Mouse (Mus musculus): ENCODE measurements around the gene Gm17542. TPM values are rescaled to one million over a fixed set of nuclear protein-coding genes. Genes with fewer than 3 reads are reported as not detected.
"Not testable (repeated sequence)": the region's sequence is repeated elsewhere in the genome, so short reads cannot be mapped to it uniquely, and the experiment has no call there.

The Gm17542 gene
- polyA plus RNA-seq (2014; fragmentation: Nextera tagmentation; extraction: Ambion mirVana): not detected in 2 replicates

DNA sequence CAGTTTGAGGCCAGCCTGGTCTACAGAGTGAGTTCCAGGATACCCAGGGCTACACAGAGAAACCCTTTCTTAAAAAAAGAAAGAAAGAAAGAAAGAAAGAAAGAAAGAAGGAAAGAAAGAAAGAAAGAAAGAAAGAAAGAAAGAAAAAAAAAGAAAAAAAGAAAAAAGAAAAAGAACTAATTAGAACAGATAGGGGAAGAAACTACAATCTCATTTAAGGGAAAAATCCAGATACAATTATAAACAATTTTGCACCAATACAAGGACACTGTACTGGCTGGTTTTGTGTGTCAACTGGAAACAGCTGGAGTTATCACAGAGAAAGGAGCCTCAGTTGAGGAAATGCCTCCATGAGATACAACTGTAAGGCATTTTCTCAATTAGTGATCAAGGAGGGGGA, at the start of gene Gm17542:
Gene Gm17542 (minus strand): TSS at position 101 of the 400 bp plus-strand sequence.
- not testable (repeated sequence) for H3K27ac ChIP-seq (replicated peaks in 1 of 2; ENCODE audit: control insufficient read depth in 1 of 2, insufficient read depth in 1 of 2, low read depth in 2 of 2, low read length in 2 of 2); H3K27me3 ChIP-seq (ENCODE audit: control insufficient read depth, insufficient read depth, low read length); ATAC-seq (ENCODE audit: insufficient number of reproducible peaks, insufficient read depth, low FRiP score, low read depth); H3K9ac ChIP-seq (ENCODE audit: low read length); H3K4me2 ChIP-seq (ENCODE audit: low read length); H3K9me3 ChIP-seq (ENCODE audit: control insufficient read depth, low read length); H3K4me1 ChIP-seq (ENCODE audit: control insufficient read depth in 2 of 2, insufficient read depth in 2 of 2, low read length in 2 of 2); H3K36me3 ChIP-seq (ENCODE audit: control insufficient read depth, insufficient read depth, low read length); H3K4me3 ChIP-seq (ENCODE audit: control insufficient read depth in 1 of 2, insufficient read depth in 1 of 2, low read depth in 1 of 2, low read length in 2 of 2)

- ATAC-seq (ENCODE audit: insufficient number of reproducible peaks, insufficient read depth, low FRiP score, low read depth): no peak
- Histone ChIP-seq H3K9me3 (ENCODE audit: control insufficient read depth, low read length) (no peaks in the 10 kb centered on the region), H3K4me1 (ENCODE audit: control insufficient read depth in 2 of 2, insufficient read depth in 2 of 2, low read length in 2 of 2) (no peaks in the 10 kb centered on the region), H3K27me3 (ENCODE audit: control insufficient read depth, insufficient read depth, low read length) (no peaks in the 10 kb centered on the region), H3K9ac (ENCODE audit: low read length) (no peak overlapping the region), H3K4me2 (ENCODE audit: low read length) (no peak overlapping the region), H3K4me3 (ENCODE audit: control insufficient read depth in 1 of 2, insufficient read depth in 1 of 2, low read depth in 1 of 2, low read length in 2 of 2) (no peak overlapping the region), H3K27ac (replicated peaks in 1 of 2; ENCODE audit: control insufficient read depth in 1 of 2, insufficient read depth in 1 of 2, low read depth in 2 of 2, low read length in 2 of 2) (no peak overlapping the region), H3K36me3 (ENCODE audit: control insufficient read depth, insufficient read depth, low read length) (no peaks in the 10 kb centered on the region)
Measured at GRCm38 (mm10) chr10:58739779-58740178, 21.8 kb upstream of the Gm17542 start.

DNA sequence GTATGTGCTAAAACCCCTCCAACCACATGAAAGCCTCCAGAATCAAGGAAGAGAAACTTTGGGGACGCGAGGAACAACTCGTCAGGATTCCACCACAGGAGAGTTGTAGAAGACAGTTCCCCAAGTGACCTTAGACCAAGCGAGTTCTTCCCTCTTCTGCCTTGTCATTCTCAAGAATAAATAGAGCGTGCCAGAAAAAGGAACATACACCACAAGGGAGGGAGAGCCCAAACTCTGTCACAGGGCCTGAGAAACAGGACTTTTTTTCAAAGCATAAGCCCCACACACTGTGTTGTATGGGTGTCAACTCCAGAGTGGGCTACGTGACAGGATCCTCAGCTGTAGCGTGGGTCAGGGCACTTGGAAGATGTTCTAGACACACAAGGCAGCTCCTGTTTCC, 20.1 kb upstream of the Gm17542 start:
- no peaks in the 10 kb centered on the region for H3K27me3 ChIP-seq (ENCODE audit: control insufficient read depth, insufficient read depth, low read length)
- WGBS: 80% methylated on average over 7 of the region's 7 CpGs
- no peak for ATAC-seq (ENCODE audit: insufficient number of reproducible peaks, insufficient read depth, low FRiP score, low read depth)
- H3K4me2 ChIP-seq (ENCODE audit: low read length): no peak overlapping the region
- no peaks in the 10 kb centered on the region for H3K36me3 ChIP-seq (ENCODE audit: control insufficient read depth, insufficient read depth, low read length)
- no peaks in the 10 kb centered on the region for H3K9me3 ChIP-seq (ENCODE audit: control insufficient read depth, low read length)
- no peak overlapping the region for H3K9ac ChIP-seq (ENCODE audit: low read length)
- no peak overlapping the region for H3K4me3 ChIP-seq (ENCODE audit: control insufficient read depth in 1 of 2, insufficient read depth in 1 of 2, low read depth in 1 of 2, low read length in 2 of 2)
- H3K27ac ChIP-seq (replicated peaks in 1 of 2; ENCODE audit: control insufficient read depth in 1 of 2, insufficient read depth in 1 of 2, low read depth in 2 of 2, low read length in 2 of 2): no peak overlapping the region
- no peaks in the 10 kb centered on the region for H3K4me1 ChIP-seq (ENCODE audit: control insufficient read depth in 2 of 2, insufficient read depth in 2 of 2, low read length in 2 of 2)

DNA sequence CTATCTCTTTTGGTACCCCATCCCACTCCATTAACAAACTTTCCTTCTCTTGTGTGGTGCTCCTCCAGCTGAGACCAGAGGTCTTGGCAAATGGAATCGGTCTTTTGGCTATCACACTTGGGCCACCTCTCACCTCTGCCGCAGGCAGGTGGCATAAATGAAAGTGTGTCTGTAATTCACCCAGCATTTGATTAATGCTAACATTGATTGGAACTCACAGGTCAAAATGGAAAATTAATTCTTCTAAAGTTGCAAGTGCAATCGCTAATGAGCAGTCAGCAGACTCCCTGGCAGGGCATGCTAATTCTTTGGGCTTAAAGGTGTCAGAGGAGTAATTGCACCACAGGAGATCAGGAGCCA, 3.2 kb downstream of the Gm17542 start:
- Histone ChIP-seq H3K4me2 (ENCODE audit: low read length) (peak overlapping the region; percentile 60), H3K27ac (replicated peaks in 1 of 2; ENCODE audit: control insufficient read depth in 1 of 2, insufficient read depth in 1 of 2, low read depth in 2 of 2, low read length in 2 of 2) (no peak overlapping the region), H3K4me3 (ENCODE audit: control insufficient read depth in 1 of 2, insufficient read depth in 1 of 2, low read depth in 1 of 2, low read length in 2 of 2) (peak overlapping the region in 1 of 2 experiments; percentile 31; a peak in 3 of 4 replicates), H3K36me3 (ENCODE audit: control insufficient read depth, insufficient read depth, low read length) (no peaks in the 10 kb centered on the region), H3K27me3 (ENCODE audit: control insufficient read depth, insufficient read depth, low read length) (no peaks in the 10 kb centered on the region), H3K9ac (ENCODE audit: low read length) (no peak overlapping the region), H3K4me1 (ENCODE audit: control insufficient read depth in 2 of 2, insufficient read depth in 2 of 2, low read length in 2 of 2) (peaks cover 0 to 2% of the 10 kb centered on the region in 2 experiments; a peak in 1 of 4 replicates), H3K9me3 (ENCODE audit: control insufficient read depth, low read length) (no peaks in the 10 kb centered on the region)
- 46% methylated on average over 3 of the region's 3 CpGs for WGBS
- no peak for ATAC-seq (ENCODE audit: insufficient number of reproducible peaks, insufficient read depth, low FRiP score, low read depth)

DNA sequence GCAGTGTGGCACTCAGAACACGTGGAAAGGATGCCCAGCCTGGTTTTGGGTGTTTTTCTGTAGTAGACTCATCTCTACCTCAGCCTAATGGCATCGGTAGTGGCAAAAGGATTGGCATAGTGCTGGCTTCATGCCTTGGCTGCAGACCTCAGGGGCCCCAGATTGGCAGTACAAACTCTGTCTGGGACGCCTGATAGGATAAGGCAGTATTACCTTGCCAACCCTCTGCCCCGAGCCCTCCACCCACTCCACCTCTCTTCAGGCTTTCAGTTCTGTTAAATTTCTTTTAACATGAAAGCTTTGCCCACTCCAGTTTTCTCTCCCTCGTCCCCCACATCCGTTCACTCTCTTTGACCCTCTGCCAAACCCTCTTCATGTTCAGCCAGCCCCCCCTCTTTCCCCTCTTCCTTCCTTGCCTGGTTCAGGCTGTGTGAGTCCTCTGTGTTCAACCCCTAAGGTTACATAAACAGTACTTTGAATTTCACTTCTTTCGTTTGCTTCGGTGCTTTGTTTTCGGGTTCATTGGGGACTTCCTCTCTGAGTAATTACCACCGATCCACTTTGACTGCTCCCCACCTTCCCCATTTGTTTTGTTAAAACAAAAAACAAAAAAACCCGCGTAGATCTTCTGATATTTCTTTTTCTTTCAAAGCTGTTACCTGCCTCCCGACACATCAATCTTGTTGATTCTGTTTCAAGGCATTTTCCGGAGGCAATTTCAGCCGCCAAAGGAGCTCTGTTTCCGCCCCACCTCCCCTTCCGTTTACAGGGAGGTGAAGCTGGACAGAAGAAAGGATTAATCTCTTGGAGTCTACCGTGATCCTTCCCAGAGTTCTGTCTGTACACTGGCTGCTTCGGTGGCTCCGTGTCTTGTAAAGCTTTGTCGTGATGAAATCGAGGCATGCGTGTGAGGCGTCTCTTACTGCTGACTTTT, 3.9 kb downstream of the Gm17542 start:
- H3K27ac ChIP-seq (replicated peaks in 1 of 2; ENCODE audit: control insufficient read depth in 1 of 2, insufficient read depth in 1 of 2, low read depth in 2 of 2, low read length in 2 of 2): no peak overlapping the region
- ATAC-seq (ENCODE audit: insufficient number of reproducible peaks, insufficient read depth, low FRiP score, low read depth): no peak
- WGBS: 27% methylated on average over 24 of the region's 24 CpGs

DNA sequence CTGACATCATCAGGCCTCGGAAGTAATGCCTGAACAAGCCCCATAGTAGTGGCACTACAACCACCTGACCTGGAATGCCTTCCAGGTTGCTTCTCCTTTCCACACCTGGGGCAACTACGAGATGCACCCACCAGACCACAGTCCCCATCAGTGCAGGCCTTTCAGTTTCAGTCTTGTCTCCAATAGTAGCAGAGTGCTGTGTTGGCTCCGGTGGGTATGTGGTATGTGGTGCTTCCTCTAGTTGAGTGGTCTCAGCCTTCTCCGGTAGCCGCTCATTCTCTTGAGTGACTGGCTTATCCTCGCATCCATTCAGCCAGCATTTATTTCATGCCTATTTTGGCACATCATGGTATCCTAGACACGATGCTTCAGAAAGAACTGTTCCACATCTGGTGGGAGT, 4.8 kb downstream of the Gm17542 start:
- H3K9me3 ChIP-seq (ENCODE audit: control insufficient read depth, low read length): no peaks in the 10 kb centered on the region
- H3K36me3 ChIP-seq (ENCODE audit: control insufficient read depth, insufficient read depth, low read length): no peaks in the 10 kb centered on the region
- peaks cover 0 to 2% of the 10 kb centered on the region in 2 experiments; a peak in 1 of 4 replicates for H3K4me1 ChIP-seq (ENCODE audit: control insufficient read depth in 2 of 2, insufficient read depth in 2 of 2, low read length in 2 of 2)
- H3K27ac ChIP-seq (replicated peaks in 1 of 2; ENCODE audit: control insufficient read depth in 1 of 2, insufficient read depth in 1 of 2, low read depth in 2 of 2, low read length in 2 of 2): no peak overlapping the region
- H3K9ac ChIP-seq (ENCODE audit: low read length): no peak overlapping the region
- H3K4me3 ChIP-seq (ENCODE audit: control insufficient read depth in 1 of 2, insufficient read depth in 1 of 2, low read depth in 1 of 2, low read length in 2 of 2): no peak overlapping the region
- no peak overlapping the region for H3K4me2 ChIP-seq (ENCODE audit: low read length)
- no peak for ATAC-seq (ENCODE audit: insufficient number of reproducible peaks, insufficient read depth, low FRiP score, low read depth)
- H3K27me3 ChIP-seq (ENCODE audit: control insufficient read depth, insufficient read depth, low read length): no peaks in the 10 kb centered on the region
- WGBS: 86% methylated on average over 7 of the region's 7 CpGs

More for the DNA sequence above, 3.9 kb downstream of the Gm17542 start:
- Histone ChIP-seq H3K9me3 (ENCODE audit: control insufficient read depth, low read length) (no peaks in the 10 kb centered on the region), H3K9ac (ENCODE audit: low read length) (peak overlapping the region; percentile 50; the same call in 1 of the 2 replicates), H3K4me3 (ENCODE audit: control insufficient read depth in 1 of 2, insufficient read depth in 1 of 2, low read depth in 1 of 2, low read length in 2 of 2) (peak overlapping the region; percentile 27 to 31), H3K36me3 (ENCODE audit: control insufficient read depth, insufficient read depth, low read length) (no peaks in the 10 kb centered on the region), H3K4me1 (ENCODE audit: control insufficient read depth in 2 of 2, insufficient read depth in 2 of 2, low read length in 2 of 2) (peaks cover 0 to 2% of the 10 kb centered on the region in 2 experiments; a peak in 1 of 4 replicates), H3K4me2 (ENCODE audit: low read length) (peak overlapping the region; percentile 60), H3K27me3 (ENCODE audit: control insufficient read depth, insufficient read depth, low read length) (no peaks in the 10 kb centered on the region)

DNA sequence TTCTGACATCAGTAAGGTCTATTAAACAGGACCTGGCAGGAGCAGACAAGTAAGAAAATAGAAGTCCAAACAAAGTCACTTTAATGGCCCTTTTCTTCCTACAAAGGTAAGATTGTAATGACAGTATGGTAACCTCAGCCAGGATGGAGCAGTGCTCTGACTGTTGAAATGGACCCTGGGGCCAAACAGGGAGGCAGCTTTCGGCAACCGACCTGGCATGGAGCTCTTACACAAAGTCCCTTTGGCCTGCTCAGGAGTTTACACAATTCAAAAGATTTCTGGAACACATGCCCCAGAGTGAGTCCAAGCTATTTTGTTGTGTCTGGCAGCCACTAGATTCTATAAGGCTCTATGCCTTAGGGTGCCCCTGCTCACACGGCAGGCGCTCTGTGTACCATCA, 9.0 kb downstream of the Gm17542 start:
- ATAC-seq (ENCODE audit: insufficient number of reproducible peaks, insufficient read depth, low FRiP score, low read depth): no peak
- no peak overlapping the region for H3K9ac ChIP-seq (ENCODE audit: low read length)
- 0 out of 2 replicates have a peak, but pooled peaks cover 3% of the 10 kb centered on the region for H3K9me3 ChIP-seq (ENCODE audit: control insufficient read depth, low read length)
- H3K27me3 ChIP-seq (ENCODE audit: control insufficient read depth, insufficient read depth, low read length): no peaks in the 10 kb centered on the region
- no peak overlapping the region for H3K4me3 ChIP-seq (ENCODE audit: control insufficient read depth in 1 of 2, insufficient read depth in 1 of 2, low read depth in 1 of 2, low read length in 2 of 2)
- no peaks in the 10 kb centered on the region for H3K36me3 ChIP-seq (ENCODE audit: control insufficient read depth, insufficient read depth, low read length)
- 82% methylated on average over 4 of the region's 4 CpGs for WGBS
- H3K27ac ChIP-seq (replicated peaks in 1 of 2; ENCODE audit: control insufficient read depth in 1 of 2, insufficient read depth in 1 of 2, low read depth in 2 of 2, low read length in 2 of 2): no peak overlapping the region
- H3K4me1 ChIP-seq (ENCODE audit: control insufficient read depth in 2 of 2, insufficient read depth in 2 of 2, low read length in 2 of 2): no peaks in the 10 kb centered on the region
- no peak overlapping the region for H3K4me2 ChIP-seq (ENCODE audit: low read length)
